Mouse (Mus musculus) liver (tissue): ENCODE measurements at regions not wholly inside any gene's neighbourhood (a gene's known extent, or its start where the extent isn't known, plus 50 kb on each side); places are given as distances from the start of the nearest gene placed in this dataset.
"Not testable (repeated sequence)": the region's sequence is repeated elsewhere in the genome, so short reads cannot be mapped to it uniquely, and the experiment has no call there.

Source experiments
- DNase-seq: peaks from one replicate; pipeline ENCODE4 v3.0.0-alpha.2; 2020; ENCODE audit warnings: mixed read lengths

- DNase-seq: no peak
These were observed 50.7 kb upstream of the Jade1 start for GRCm38 (mm10) chr3:41504867-41505266.

DNA sequence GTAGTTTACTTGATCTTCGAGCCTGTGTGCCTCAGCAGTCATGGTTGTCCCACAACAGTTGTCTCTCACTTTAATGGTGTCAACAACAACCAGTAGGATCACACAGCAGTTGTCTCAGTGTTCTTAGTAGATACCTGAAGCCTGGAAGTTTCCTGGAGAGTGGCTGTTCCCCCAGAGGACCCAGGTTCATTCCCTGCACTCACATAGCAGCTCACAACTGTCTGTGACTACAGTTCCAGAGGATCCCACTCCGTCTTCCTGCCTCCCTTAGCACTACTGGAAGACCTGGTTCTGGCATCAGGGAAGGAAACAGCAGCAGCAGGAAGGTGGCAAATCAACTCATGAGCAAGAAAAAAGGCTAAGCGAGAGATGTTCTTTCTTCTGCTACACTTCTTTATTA is 53.4 kb upstream of the Jade1 start:
- no peak for DNase-seq

DNA sequence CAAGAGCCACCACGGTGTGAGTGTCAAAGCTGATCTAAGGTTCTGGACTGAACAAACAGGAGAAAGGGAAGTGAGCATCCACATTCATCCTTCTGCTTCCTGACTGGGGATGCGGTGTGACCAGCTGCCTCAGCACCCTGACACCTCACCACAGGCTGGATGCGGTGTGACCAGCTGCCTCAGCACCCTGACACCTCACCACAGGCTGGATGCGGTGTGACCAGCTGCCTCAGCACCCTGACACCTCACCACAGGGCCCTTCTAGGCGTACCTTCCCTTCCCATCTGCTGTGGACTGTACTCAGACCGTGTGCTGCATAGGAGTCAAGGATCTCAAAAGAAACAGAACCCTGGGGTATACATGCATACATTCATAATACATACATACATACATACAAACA is 53.9 kb upstream of the Jade1 start:
- not testable (repeated sequence) for DNase-seq

GRCm38 (mm10) chr3:41501124-41501523 is 54.4 kb upstream of the Jade1 start:
- DNase-seq: no peak

GRCm38 (mm10) chr3:41499680-41500079 is 55.9 kb upstream of the Jade1 start:
- no peak for DNase-seq

DNA sequence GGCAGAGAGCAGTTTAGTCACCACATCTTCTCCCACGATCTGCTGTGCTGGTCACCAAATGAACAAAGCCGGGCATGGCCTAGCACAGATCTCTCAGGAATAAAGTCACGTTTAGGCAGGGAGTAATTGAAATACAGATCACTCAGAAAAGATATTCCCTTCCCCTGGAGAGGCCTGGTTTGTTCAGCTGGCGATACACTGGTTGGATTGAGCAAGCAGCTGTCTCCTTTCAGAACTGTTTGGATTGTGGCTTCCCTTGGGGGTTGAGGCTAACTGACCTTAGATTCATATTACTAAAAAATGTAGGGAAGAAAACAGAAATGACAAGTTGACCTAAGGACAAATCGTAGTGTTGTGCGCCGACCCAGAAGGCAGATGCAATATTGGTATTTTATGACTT is 56.7 kb upstream of the Jade1 start:
- DNase-seq: no peak

DNA sequence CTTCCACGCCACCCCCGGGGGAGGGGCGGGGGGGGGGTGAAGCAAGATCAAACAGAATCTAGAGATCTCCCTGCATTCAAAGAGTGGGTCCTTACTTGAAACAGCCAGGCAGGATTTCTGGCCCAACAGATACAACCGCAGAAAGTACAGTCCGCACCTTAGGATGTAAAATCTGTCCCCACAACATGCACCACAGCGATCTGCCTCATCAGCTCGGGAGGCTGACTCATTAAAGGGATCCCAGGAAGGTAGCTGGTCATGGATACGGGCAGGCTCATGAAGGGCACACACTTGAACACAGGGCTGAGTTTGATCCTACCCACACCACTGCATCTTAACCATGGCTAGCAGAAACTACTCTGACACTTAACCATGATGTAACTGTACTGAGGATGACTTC is 57.8 kb upstream of the Jade1 start:
- DNase-seq: no peak

DNA sequence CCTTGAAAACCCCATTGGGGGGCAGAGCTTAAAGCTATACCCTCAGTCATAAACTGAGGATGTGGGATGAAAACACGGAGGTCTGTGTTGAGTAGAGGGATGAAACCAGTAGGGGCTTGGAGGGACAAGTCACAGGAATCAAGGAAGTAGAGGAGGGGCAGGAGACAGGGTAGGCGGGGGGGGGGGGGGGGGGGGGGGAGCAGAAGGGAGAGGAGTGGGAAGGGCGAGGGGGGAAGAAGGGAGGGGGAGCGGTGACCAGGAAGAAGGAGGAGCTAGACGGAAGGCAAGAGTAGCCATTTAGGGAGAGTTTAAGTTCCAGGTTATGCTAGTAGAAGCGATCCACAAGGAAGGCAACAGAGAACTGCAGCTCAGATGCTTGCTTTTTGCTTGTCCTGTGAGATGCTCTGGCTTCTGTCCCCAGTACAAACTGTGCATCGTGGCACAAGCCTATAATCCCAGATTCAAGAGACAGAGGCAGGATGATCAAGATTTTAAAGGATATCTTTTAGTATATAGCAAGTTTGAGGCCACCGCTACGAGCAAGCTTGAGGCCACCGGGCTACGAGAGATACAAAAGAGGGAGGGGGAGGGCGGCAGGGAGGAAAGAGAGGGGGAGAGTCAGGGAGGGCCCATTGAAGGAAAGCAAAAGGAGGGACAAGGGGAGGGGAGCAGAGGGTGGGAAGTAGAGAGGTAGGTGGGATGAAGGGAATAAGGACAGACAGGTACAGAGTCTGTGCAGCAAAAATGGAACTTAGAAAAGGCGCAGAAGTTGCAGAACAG is 58.4 kb upstream of the Jade1 start:
- DNase-seq: no peak

- DNase-seq: no peak
These were observed 59.6 kb upstream of the Jade1 start for GRCm38 (mm10) chr3:41495893-41496292.

GRCm38 (mm10) chr3:41495097-41495496 is 60.4 kb upstream of the Jade1 start:
- DNase-seq: no peak

DNA sequence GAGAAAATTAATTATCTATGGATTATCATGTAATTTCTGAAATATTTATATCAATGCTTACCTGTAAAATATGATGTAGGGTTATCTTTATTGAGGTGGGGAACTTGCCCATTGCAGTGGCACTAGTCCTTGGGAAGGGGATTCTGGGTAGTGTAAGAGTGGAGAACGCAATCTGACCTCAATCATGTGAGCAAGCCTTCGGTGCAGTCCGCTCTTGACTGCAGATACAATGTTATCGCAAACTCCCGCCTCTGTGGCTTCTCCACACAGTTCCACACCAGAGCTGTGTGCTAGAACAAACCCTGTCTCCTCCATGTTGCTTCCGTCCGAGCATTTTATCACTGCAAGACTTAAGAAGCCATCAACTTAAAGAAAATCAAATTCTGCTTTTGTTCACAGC is 62.1 kb upstream of the Jade1 start:
- DNase-seq: no peak

DNA sequence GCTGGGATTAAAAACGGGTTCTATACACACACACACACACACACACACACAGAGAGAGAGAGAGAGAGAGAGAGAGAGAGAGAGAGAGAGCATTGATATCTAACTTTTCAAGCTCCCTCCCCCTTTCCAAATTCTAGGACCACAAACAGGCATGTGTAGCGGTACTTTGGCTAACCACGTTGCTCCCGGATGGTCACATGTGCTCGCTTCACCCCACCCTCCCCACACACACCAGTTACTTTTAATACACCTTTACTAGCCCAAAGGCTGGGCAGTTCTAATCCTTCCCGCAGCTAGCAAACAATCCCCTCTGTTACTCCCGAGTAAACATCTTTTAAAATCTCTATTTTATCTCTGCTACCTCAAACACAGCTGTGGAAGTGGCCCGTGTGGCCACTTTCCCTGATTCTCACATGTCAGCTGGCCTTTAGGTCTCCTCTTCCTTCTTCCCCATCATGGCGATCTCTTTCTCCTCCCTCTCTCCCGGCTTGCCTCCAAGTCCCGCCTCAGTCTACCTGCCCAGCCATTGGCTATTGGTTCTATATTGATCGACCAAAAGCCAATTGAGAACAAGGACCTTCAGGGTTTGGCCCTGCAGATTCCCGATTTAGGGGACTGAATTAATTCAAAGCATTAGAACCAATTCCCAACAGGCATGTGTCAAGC is 62.7 kb upstream of the Jade1 start:
- DNase-seq: no peak

GRCm38 (mm10) chr3:41492031-41492726 is 63.4 kb upstream of the Jade1 start:
- DNase-seq: no peak

GRCm38 (mm10) chr3:41491185-41491584 is 64.3 kb upstream of the Jade1 start:
- no peak for DNase-seq

DNA sequence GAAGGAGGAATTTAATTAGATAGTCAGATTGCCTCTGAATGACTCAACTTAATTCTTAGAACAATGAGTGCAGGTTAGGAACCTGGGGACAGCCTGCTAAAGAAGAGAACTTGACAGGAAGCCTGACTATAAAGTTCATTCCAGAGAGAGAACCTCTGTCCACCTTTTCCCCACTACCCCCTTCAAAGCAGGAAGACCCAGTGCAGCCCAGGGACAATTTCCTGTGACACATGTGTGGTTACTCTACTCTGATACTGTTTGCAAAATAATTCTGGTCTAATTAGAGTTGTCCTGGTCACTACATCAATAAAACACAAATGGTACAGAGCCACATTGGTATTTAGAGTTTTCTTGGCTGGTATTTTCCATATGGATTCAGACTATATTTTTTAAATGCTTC is 65.5 kb upstream of the Jade1 start:
- DNase-seq: no peak

DNA sequence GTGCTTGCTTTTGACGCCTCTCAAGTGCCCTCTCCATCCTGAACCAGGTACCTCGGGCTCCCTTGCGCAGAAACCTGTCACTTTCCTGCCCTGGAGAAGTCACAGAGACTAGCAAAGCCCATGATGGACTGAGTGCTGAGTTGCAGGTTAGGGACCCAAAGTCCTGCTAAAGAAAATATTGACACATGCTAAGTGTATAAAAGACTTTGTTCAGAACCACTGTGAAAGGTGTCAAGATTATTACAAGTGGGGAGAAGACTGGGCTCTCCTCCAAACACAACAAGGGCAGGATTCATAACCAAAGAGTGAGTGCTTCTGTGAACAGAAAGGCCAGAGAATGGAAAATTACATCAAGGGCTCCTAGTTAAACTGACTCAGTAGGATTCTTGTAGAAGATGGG is 66.0 kb upstream of the Jade1 start:
- DNase-seq: no peak

DNA sequence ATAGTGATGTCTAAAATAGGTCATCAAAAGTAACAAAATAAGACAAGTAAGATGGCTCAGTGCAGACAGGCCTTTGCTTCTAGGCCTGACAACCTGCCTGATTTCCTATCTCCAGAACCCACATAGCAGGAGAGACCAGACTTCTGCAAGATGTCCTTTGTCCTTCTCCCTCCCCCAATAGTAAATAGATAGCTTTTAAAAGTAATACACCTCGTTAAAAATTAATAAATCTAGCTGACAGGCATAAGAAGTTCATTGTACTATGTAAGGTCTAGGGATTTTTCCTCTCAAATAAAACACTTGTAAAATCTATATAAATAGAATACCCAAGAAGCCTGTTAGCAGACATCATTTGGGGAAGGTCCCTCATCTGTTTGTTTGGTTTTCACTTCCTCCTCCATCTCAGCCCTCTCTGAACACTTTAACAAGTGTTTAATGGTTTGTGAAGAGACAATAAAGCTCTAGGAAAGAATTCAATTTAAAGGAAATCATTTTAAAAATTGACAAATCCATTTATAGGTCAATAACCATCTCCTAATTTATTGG is 67.2 kb upstream of the Jade1 start:
- no peak for DNase-seq

- no peak for DNase-seq
These were observed 70.6 kb upstream of the Jade1 start for GRCm38 (mm10) chr3:41484920-41485319.

GRCm38 (mm10) chr3:41483582-41483981 is 71.9 kb upstream of the Jade1 start:
- DNase-seq: no peak

DNA sequence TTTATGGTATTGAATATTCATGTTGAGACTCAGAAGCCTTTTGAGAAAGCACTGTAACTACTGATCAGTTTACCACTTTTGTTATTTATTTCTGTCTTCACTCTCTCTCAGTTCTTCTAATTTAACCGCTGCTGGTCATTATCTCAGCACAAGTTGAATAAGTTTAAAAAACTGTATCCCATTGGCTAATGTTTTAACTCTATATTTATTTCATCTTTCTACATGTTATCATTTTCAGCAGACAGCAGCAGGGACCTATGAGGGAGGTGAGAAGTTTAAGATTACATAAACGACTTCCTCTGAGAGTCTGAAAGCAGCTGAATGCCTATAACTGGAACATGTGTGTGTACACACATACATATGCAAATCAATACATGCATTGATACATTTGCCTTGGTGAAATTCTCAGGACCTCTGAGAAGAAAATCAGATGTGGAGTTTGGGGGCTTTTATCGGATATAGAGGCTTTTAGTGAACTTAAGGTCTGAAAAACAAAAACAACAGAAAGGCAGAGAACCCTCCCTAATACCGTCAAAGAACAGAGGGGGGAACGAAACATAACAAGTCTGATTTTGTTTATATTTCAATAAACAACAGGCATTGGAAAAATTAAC is 72.5 kb upstream of the Jade1 start:
- DNase-seq: no peak

DNA sequence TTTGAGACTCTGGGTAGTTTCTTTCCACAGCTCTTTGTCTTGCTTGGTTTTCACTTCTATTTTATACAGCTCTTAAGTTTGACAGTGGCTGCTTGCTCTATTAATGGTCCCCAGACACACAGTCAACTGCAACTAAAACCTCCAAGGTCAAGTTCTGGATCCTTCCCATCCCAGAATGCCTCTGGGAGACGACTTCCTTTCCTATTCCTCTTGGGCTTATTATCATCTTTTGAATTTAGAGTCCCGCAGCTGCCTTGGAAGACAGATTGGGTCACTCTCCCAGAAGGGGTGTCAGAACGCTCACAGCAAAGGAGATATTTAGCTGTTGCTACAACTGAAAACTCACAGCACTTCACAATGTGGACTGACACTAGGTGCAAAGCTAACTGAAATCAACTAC is 75.3 kb upstream of the Jade1 start:
- DNase-seq: no peak

- DNase-seq: no peak
These were observed 76.6 kb upstream of the Jade1 start for GRCm38 (mm10) chr3:41478971-41479370.

DNA sequence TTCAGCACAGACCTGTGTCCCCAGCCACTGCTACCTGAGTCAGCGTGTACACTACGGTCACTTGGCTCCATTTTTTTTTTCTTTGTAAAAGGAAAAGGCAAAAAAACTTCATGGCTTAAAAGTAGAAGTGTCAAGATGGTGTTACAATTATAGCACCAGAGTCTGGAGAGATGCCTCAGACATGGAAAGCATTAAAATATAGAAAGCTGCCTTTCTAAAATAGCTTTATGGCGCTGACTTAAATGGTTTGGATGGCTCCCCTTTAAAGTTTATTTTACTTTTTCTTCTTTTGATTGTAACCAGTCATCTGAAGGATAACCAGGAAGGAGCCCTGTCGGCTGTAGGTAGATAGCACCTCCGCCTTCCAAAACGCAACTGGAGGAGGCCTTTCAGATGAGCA is 79.0 kb upstream of the Jade1 start:
- no peak for DNase-seq
